Mouse (Mus musculus): ENCODE measurements at regions not wholly inside any gene's neighbourhood (a gene's known extent, or its start where the extent isn't known, plus 50 kb on each side); places are given as distances from the start of the nearest gene placed in this dataset.

GRCm38 (mm10) chr3:58206776-58207398 lies 207.6 kb upstream of the Tsc22d2 start:
- H3K9ac ChIP-seq: no peak overlapping the region
- no peak overlapping the region for H3K4me3 ChIP-seq
- ATAC-seq (ENCODE audit: insufficient number of reproducible peaks, insufficient read depth, low FRiP score, low TSS enrichment, low read depth): no peak
- no peaks in the 10 kb centered on the region for H3K9me3 ChIP-seq
- H3K27ac ChIP-seq: peak overlapping the region; percentile 55; the same call in 1 of the 2 replicates
- 48% methylated on average over 5 of the region's 5 CpGs for WGBS
- no peaks in the 10 kb centered on the region for H3K27me3 ChIP-seq
- H3K4me1 ChIP-seq: peaks cover 25% of the 10 kb centered on the region
- no peak overlapping the region for H3K4me2 ChIP-seq
- H3K36me3 ChIP-seq: no peaks in the 10 kb centered on the region

DNA sequence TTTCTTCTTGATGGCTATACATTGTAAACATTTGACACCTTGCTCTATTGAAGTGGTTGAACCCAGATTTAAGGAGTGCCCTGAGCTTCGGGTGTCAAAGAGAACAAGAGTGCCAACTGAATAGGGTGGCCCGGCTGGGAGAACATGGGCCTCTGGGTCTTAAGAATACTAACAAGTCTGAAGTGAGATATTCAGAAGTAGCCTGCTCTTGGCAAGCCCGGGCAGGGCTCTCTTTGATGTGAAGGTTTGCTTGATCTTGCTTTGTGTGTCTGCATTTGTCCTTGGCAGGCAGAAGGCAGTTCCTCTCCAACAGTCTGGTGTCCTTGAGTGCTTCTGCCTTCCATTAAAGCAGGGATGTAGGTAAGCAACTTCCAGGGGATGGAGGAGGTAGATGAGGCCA lies 203.5 kb upstream of the Tsc22d2 start:
- no peak overlapping the region for H3K4me2 ChIP-seq
- no peaks in the 10 kb centered on the region for H3K36me3 ChIP-seq
- 69% methylated on average over 3 of the region's 3 CpGs for WGBS
- peaks cover 7% of the 10 kb centered on the region for H3K4me1 ChIP-seq
- no peak overlapping the region for H3K9ac ChIP-seq
- H3K27me3 ChIP-seq: no peaks in the 10 kb centered on the region
- no peak overlapping the region for H3K27ac ChIP-seq
- H3K9me3 ChIP-seq: no peaks in the 10 kb centered on the region
- ATAC-seq (ENCODE audit: insufficient number of reproducible peaks, insufficient read depth, low FRiP score, low TSS enrichment, low read depth): no peak
- no peak overlapping the region for H3K4me3 ChIP-seq

- WGBS: 75% methylated on average over 2 of the region's 2 CpGs
- Histone ChIP-seq H3K36me3 (no peaks in the 10 kb centered on the region), H3K27me3 (no peaks in the 10 kb centered on the region), H3K4me3 (no peak overlapping the region), H3K4me2 (no peak overlapping the region), H3K27ac (no peak overlapping the region), H3K4me1 (peaks cover 11% of the 10 kb centered on the region), H3K9ac (no peak overlapping the region), H3K9me3 (no peaks in the 10 kb centered on the region)
- no peak for ATAC-seq (ENCODE audit: insufficient number of reproducible peaks, insufficient read depth, low FRiP score, low TSS enrichment, low read depth)
Measured at GRCm38 (mm10) chr3:58224696-58225095, 189.8 kb upstream of the Tsc22d2 start.

DNA sequence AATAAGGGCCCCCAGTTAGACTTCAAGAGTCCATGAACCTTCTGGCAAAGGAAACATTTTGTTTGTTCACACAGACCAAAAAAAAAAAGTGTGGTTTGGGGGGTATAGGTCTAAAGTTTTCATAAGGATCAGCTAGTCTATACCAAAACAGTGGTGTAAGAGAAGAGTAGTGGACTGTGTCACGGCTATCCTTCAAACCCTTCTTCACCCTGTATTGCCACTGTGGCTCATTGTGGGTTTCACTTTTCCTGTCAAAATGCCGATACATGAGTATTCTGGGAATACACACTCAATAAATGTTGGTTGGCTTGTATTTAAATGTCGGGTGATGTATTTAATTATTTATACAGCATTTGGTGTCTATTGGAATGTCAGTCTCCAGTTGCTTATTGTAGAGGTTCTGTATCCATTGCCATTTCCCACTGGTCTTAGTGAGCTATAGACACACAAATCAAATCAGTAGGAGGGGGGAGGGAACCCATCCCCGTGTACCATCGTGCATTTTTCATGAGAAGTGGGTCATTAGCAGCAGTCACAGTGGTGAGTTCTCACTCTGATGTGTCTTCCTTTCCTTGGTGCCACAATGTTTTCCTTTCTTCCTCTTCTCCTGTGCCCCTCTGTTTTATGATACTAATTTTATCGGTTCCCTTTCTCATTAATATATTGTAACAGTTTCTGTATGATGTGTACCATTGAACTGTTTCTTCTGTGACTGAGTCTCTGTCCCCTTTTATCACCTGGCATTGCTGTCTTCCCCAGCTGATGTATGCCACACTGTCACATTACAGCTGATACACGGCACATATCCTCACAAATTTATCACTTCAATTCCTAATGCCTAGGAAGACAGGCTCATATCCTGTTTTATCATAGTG lies 187.8 kb upstream of the Tsc22d2 start:
- ATAC-seq (ENCODE audit: insufficient number of reproducible peaks, insufficient read depth, low FRiP score, low TSS enrichment, low read depth): no peak
- Histone ChIP-seq H3K4me1 (peaks cover 11% of the 10 kb centered on the region), H3K27ac (no peak overlapping the region), H3K4me3 (no peak overlapping the region), H3K36me3 (no peaks in the 10 kb centered on the region), H3K9me3 (no peaks in the 10 kb centered on the region), H3K9ac (no peak overlapping the region), H3K4me2 (no peak overlapping the region), H3K27me3 (no peaks in the 10 kb centered on the region)
- WGBS: 75% methylated on average over 7 of the region's 7 CpGs

DNA sequence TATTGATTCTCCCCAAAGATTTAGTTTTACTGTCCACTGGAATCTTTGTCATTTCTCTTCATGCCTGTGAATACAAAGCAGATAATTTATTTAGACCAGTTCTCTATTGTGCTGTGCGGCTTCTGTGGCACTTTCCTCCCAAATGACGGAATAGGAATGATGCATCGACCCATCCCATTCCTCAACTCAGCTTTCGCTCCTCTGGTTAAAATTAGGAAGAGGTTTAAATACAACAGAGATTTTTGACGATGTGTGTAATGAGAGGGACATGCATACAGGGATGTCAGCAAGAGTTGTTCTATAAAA lies 187.2 kb upstream of the Tsc22d2 start:
- Histone ChIP-seq H3K4me1 (peaks cover 11% of the 10 kb centered on the region), H3K9me3 (no peaks in the 10 kb centered on the region), H3K4me3 (no peak overlapping the region), H3K27ac (no peak overlapping the region), H3K9ac (no peak overlapping the region), H3K36me3 (no peaks in the 10 kb centered on the region), H3K27me3 (no peaks in the 10 kb centered on the region), H3K4me2 (no peak overlapping the region)
- no peak for ATAC-seq (ENCODE audit: insufficient number of reproducible peaks, insufficient read depth, low FRiP score, low TSS enrichment, low read depth)
- WGBS: 38% methylated on average over 5 of the region's 5 CpGs

- Histone ChIP-seq H3K9me3 (no peaks in the 10 kb centered on the region), H3K4me2 (no peak overlapping the region), H3K27me3 (no peaks in the 10 kb centered on the region), H3K4me1 (peaks cover 14% of the 10 kb centered on the region), H3K4me3 (no peak overlapping the region), H3K27ac (0 out of 2 replicates have a peak overlapping the region, but pooled peaks have one; percentile 22), H3K9ac (no peak overlapping the region), H3K36me3 (no peaks in the 10 kb centered on the region)
- ATAC-seq (ENCODE audit: insufficient number of reproducible peaks, insufficient read depth, low FRiP score, low TSS enrichment, low read depth): 0 out of 2 replicates have a peak, but pooled peaks have one; percentile 26
- 49% methylated on average over 3 of the region's 3 CpGs for WGBS
Measured at GRCm38 (mm10) chr3:58228189-58228588, 186.3 kb upstream of the Tsc22d2 start.

- H3K9ac ChIP-seq: no peak overlapping the region
- no peaks in the 10 kb centered on the region for H3K27me3 ChIP-seq
- WGBS: 37% methylated on average over 2 of the region's 2 CpGs
- H3K9me3 ChIP-seq: no peaks in the 10 kb centered on the region
- no peaks in the 10 kb centered on the region for H3K36me3 ChIP-seq
- no peak overlapping the region for H3K4me3 ChIP-seq
- no peak overlapping the region for H3K4me2 ChIP-seq
- no peak overlapping the region for H3K27ac ChIP-seq
- H3K4me1 ChIP-seq: peaks cover 14% of the 10 kb centered on the region
- ATAC-seq (ENCODE audit: insufficient number of reproducible peaks, insufficient read depth, low FRiP score, low TSS enrichment, low read depth): no peak
Measured at GRCm38 (mm10) chr3:58231746-58232145, 182.8 kb upstream of the Tsc22d2 start.

- no peaks in the 10 kb centered on the region for H3K36me3 ChIP-seq
- ATAC-seq (ENCODE audit: insufficient number of reproducible peaks, insufficient read depth, low FRiP score, low TSS enrichment, low read depth): no peak
Measured at GRCm38 (mm10) chr3:58233296-58233695, 181.2 kb upstream of the Tsc22d2 start.

DNA sequence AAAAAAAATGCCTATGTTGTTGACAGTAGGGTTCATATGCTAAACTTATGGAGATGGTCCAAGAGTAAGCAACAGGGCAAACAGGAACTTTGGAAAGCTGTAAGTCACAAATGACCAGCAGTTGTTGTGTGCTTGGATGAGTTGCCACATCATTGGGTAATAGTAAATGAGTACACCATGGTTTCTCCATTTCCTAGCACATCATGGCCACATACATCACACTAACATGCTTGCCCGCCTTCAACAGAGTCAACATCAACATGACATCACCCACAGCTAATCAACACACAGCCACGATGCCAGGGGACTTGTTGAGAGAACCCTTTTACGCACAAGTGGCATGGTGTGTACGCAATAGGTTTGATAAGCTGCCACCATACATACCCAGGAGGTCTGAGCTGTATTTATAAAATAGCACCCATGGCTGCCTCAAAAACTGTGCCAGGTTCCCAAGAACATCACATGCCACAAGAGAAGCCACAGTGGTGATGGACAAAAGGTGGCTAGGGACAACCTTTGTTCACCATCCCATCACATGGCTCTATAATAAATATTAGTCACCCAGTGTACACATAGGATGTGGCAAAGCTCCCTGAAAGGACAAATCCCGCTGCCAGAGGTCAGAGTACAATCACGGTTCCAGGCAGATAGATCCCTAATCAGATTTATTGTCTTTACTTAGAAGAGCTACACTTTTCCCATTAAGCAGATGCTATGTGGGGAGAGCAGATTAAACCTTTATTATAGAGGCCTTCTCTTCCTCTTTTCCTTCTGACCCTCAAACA lies 179.5 kb upstream of the Tsc22d2 start:
- ATAC-seq (ENCODE audit: insufficient number of reproducible peaks, insufficient read depth, low FRiP score, low TSS enrichment, low read depth): no peak
- WGBS: 93% methylated on average over 6 of the region's 6 CpGs
- H3K36me3 ChIP-seq: no peaks in the 10 kb centered on the region
- H3K4me1 ChIP-seq: 0 out of 2 replicates have a peak, but pooled peaks cover 3% of the 10 kb centered on the region
- no peaks in the 10 kb centered on the region for H3K9me3 ChIP-seq
- H3K27me3 ChIP-seq: no peaks in the 10 kb centered on the region
- H3K9ac ChIP-seq: no peak overlapping the region
- H3K27ac ChIP-seq: no peak overlapping the region
- H3K4me2 ChIP-seq: no peak overlapping the region
- H3K4me3 ChIP-seq: no peak overlapping the region

More at GRCm38 (mm10) chr3:58233296-58233695, 181.2 kb upstream of the Tsc22d2 start:
- H3K9ac ChIP-seq: no peak overlapping the region
- H3K27ac ChIP-seq: no peak overlapping the region
- no peaks in the 10 kb centered on the region for H3K9me3 ChIP-seq
- peaks cover 6% of the 10 kb centered on the region for H3K4me1 ChIP-seq
- 50% methylated on average over 2 of the region's 2 CpGs for WGBS
- no peak overlapping the region for H3K4me2 ChIP-seq
- no peak overlapping the region for H3K4me3 ChIP-seq
- no peaks in the 10 kb centered on the region for H3K27me3 ChIP-seq

GRCm38 (mm10) chr3:58238111-58238510 lies 176.4 kb upstream of the Tsc22d2 start:
- no peaks in the 10 kb centered on the region for H3K4me1 ChIP-seq
- H3K27ac ChIP-seq: no peak overlapping the region
- no peaks in the 10 kb centered on the region for H3K9me3 ChIP-seq
- H3K36me3 ChIP-seq: no peaks in the 10 kb centered on the region
- ATAC-seq (ENCODE audit: insufficient number of reproducible peaks, insufficient read depth, low FRiP score, low TSS enrichment, low read depth): no peak
- H3K9ac ChIP-seq: no peak overlapping the region
- H3K27me3 ChIP-seq: no peaks in the 10 kb centered on the region
- no peak overlapping the region for H3K4me2 ChIP-seq
- H3K4me3 ChIP-seq: no peak overlapping the region

DNA sequence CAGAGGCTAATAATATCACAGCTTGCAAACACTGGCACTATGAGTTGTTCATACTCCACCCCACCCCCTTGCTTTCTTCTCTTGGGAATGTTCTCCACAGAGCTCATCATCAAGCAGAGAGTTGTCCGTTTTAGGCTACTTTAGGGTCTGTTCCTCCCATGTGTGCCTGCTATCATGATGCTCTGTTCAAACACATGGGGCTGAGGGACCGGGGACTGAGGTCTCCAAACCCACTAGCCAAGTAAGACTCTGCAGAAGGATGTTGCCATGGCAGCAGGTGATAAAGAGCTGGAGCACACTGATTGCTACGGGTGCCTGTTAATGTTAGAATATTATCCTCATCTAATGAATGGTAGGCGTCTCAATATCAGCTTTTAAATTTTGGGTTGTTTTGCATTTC lies 173.7 kb upstream of the Tsc22d2 start:
- WGBS: 78% methylated on average over 4 of the region's 4 CpGs
- Histone ChIP-seq H3K27ac (no peak overlapping the region), H3K9ac (no peak overlapping the region), H3K36me3 (no peaks in the 10 kb centered on the region), H3K4me2 (no peak overlapping the region), H3K4me3 (no peak overlapping the region), H3K9me3 (no peaks in the 10 kb centered on the region), H3K4me1 (no peaks in the 10 kb centered on the region), H3K27me3 (no peaks in the 10 kb centered on the region)
- no peak for ATAC-seq (ENCODE audit: insufficient number of reproducible peaks, insufficient read depth, low FRiP score, low TSS enrichment, low read depth)

Data from embryonic facial prominence, embryonic 13.5 days (tissue).